Mouse (Mus musculus): Measurements from ENCODE around the gene Gtf2h1.
"Not testable (repeated sequence)": the region's sequence is repeated elsewhere in the genome, so short reads cannot be mapped to it uniquely, and the experiment has no call there.

The Gtf2h1 gene

GRCm38 (mm10) chr7:46795287-46796205 is at the start of gene Gtf2h1, which contains the start of gene Hps5:
Gene Gtf2h1, plus strand, starts transcription at chr7:46796103.
Gene Hps5, minus strand, starts transcription at chr7:46796064.
- DNase-seq (ENCODE audit: low read depth, low spot score), result peak; percentile 98

GRCm38 (mm10) chr7:46746381-46746780 is 49.5 kb upstream of the Gtf2h1 start:
- no peak for DNase-seq (ENCODE audit: low read depth, low spot score)

GRCm38 (mm10) chr7:46748459-46748858 is 47.4 kb upstream of the Gtf2h1 start:
- DNase-seq (ENCODE audit: low read depth, low spot score), result peak; percentile 76

- DNase-seq (ENCODE audit: low read depth, low spot score), result no peak
These were observed 44.4 kb upstream of the Gtf2h1 start, which contains the start of gene Saa2 for GRCm38 (mm10) chr7:46751490-46751889. Gene Saa2, plus strand, starts transcription at chr7:46751790.

GRCm38 (mm10) chr7:46761049-46761795 is 34.7 kb upstream of the Gtf2h1 start:
- DNase-seq (ENCODE audit: low read depth, low spot score), result peak; percentile 83

GRCm38 (mm10) chr7:46762601-46763000 is 33.3 kb upstream of the Gtf2h1 start:
- DNase-seq (ENCODE audit: low read depth, low spot score), result no peak

- peak; percentile 81 for DNase-seq (ENCODE audit: low read depth, low spot score)
These were observed 31.2 kb upstream of the Gtf2h1 start for GRCm38 (mm10) chr7:46764672-46765071.

GRCm38 (mm10) chr7:46767371-46767770 is 28.5 kb upstream of the Gtf2h1 start:
- DNase-seq (ENCODE audit: low read depth, low spot score), result no peak

- peak; percentile 40 for DNase-seq (ENCODE audit: low read depth, low spot score)
These were observed 27.5 kb upstream of the Gtf2h1 start for GRCm38 (mm10) chr7:46768451-46768850.

GRCm38 (mm10) chr7:46770706-46771105 is 25.2 kb upstream of the Gtf2h1 start:
- DNase-seq (ENCODE audit: low read depth, low spot score), result peak; percentile 90

GRCm38 (mm10) chr7:46789177-46789849 is 6.6 kb upstream of the Gtf2h1 start:
- DNase-seq (ENCODE audit: low read depth, low spot score), result no peak

- no peak for DNase-seq (ENCODE audit: low read depth, low spot score)
These were observed 2.0 kb upstream of the Gtf2h1 start for GRCm38 (mm10) chr7:46793871-46794270.

GRCm38 (mm10) chr7:46796206-46796679 is 340 bp downstream of the Gtf2h1 start:
- no peak for DNase-seq (ENCODE audit: low read depth, low spot score)

- peak; percentile 12 for DNase-seq (ENCODE audit: low read depth, low spot score)
These were observed 876 bp downstream of the Gtf2h1 start for GRCm38 (mm10) chr7:46796779-46797178.

- DNase-seq (ENCODE audit: low read depth, low spot score), result no peak
These were observed 14.4 kb downstream of the Gtf2h1 start for GRCm38 (mm10) chr7:46810325-46810724.

- no peak for DNase-seq (ENCODE audit: low read depth, low spot score)
These were observed 18.1 kb downstream of the Gtf2h1 start for GRCm38 (mm10) chr7:46814012-46814411.

GRCm38 (mm10) chr7:46820876-46821632 is 25.2 kb downstream of the Gtf2h1 start:
- not testable (repeated sequence) for DNase-seq (ENCODE audit: low read depth, low spot score)

GRCm38 (mm10) chr7:46827046-46827802 is 31.3 kb downstream of the Gtf2h1 start:
- DNase-seq (ENCODE audit: low read depth, low spot score), result no peak

GRCm38 (mm10) chr7:46827803-46828184 is 31.9 kb downstream of the Gtf2h1 start:
- DNase-seq (ENCODE audit: low read depth, low spot score), result no peak

- DNase-seq (ENCODE audit: low read depth, low spot score), result peak; percentile 32
These were observed 34.0 kb downstream of the Gtf2h1 start for GRCm38 (mm10) chr7:46829911-46830310.
